Mouse (Mus musculus): ENCODE measurements at regions not wholly inside any gene's neighbourhood (a gene's known extent, or its start where the extent isn't known, plus 50 kb on each side); places are given as distances from the start of the nearest gene placed in this dataset.

DNA sequence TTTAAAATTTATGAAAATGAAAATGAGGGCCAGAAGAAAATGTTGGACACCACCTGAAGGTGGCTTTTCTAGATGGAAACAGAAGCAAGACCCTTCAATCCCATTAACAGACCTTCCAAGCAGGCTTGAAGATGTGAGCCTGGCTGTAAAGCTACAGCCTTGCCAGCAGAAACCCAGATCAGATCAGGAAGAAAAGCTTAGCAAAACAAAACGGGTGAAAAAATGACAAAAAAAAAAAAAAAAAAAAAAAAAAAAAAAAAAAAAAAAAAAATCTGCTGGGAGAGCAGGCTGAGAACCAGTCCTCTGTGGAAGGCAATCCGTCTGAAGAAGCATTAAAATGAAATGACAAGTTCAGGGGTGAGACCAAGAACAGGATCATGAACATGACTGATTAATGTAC, 113.2 kb downstream of the Qdpr start:
- TF ChIP-seq CTCF (IDR thresholded peaks at IDR 0.05; ENCODE audit: low read depth, low read length) (no peak), POLR2A (IDR thresholded peaks at IDR 0.05; ENCODE audit: borderline replicate concordance, low read depth, low read length) (no peak)
